Mouse (Mus musculus): ENCODE results near the gene Tbc1d22a. TPM values are rescaled to one million over a fixed set of nuclear protein-coding genes. Genes with fewer than 3 reads are reported as not detected.

The Tbc1d22a gene
- polyA plus RNA-seq, 2 experiments: 8.7 to 15.5 TPM

DNA sequence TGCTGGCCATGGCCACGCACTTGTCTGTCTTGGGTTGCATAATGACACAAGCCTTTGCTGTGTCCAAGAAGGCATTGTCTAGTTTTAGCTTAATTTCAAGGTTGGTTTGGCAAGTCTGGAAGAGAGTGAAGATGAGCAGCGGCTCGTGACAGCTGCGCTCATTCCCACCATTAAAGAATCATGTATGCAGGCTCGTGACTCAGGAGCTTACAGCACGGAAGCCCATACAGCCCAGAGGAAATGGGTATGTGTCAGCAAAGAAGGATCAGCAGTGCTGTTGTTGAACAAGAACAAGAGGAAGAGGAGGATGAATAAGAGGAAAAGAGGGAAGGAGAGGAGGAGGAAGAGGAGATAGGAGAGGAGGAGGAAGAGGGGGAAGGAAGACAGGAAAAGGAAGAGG, 78.0 kb downstream of the Tbc1d22a start:
- ATAC-seq (ENCODE audit: low FRiP score, low read depth): no peak
- no peak overlapping the region for H3K27ac ChIP-seq (replicated peaks; ENCODE audit: low read depth, low read length)

DNA sequence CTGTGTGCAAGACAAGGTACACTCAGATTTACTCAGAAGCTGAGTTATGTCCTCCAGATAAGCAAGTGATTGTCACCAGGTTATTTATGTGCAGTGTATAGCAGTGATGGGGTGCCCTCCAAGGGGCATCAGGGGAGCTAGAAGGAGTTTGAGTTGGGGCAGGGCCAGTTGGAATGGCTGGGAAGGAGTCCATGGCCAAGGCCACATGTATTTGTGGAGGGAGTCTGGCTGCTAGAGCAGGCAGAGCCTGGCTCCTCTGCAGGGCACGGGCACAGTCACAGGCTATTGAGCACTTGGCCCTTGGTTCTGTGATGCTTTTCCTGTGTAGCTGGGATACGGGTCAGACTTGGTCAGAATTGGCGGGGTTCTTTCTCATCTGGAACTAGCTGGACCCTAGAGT, 80.2 kb downstream of the Tbc1d22a start:
- no peak overlapping the region for H3K4me3 ChIP-seq (replicated peaks; ENCODE audit: low read length)
- no peaks in the 10 kb centered on the region for H3K9me3 ChIP-seq (ENCODE audit: control insufficient read depth, low read length)
- ATAC-seq (ENCODE audit: low FRiP score, low read depth): no peak
- H3K27ac ChIP-seq (replicated peaks; ENCODE audit: low read depth, low read length): no peak overlapping the region
- DNase-seq (ENCODE audit: low spot score): no peak
- no peaks in the 10 kb centered on the region for H3K36me3 ChIP-seq (ENCODE audit: control insufficient read depth, insufficient read depth, low read length)
- no peaks in the 10 kb centered on the region for H3K27me3 ChIP-seq (ENCODE audit: control insufficient read depth, insufficient read depth, low read length)
- H3K4me1 ChIP-seq (ENCODE audit: control insufficient read depth, insufficient read depth, low read length): no peaks in the 10 kb centered on the region
- WGBS: 91% methylated on average over 3 of the region's 3 CpGs
- H3K9ac ChIP-seq (ENCODE audit: low read depth, low read length, severe bottlenecking): no peak overlapping the region
- H3K4me2 ChIP-seq (replicated peaks; ENCODE audit: low read depth, low read length, severe bottlenecking): no peak overlapping the region
- no peak for TF ChIP-seq POLR2A (IDR thresholded peaks at IDR 0.05; ENCODE audit: borderline replicate concordance, extremely low read depth, insufficient read depth, insufficient read length)

More for the DNA sequence above, 78.0 kb downstream of the Tbc1d22a start:
- no peak for DNase-seq (ENCODE audit: low spot score)
- 90% methylated on average over 6 of the region's 6 CpGs for WGBS
- H3K4me3 ChIP-seq (replicated peaks; ENCODE audit: low read length): no peak overlapping the region
- no peaks in the 10 kb centered on the region for H3K4me1 ChIP-seq (ENCODE audit: control insufficient read depth, insufficient read depth, low read length)
- H3K9ac ChIP-seq (ENCODE audit: low read depth, low read length, severe bottlenecking): no peak overlapping the region
- no peaks in the 10 kb centered on the region for H3K9me3 ChIP-seq (ENCODE audit: control insufficient read depth, low read length)
- no peaks in the 10 kb centered on the region for H3K36me3 ChIP-seq (ENCODE audit: control insufficient read depth, insufficient read depth, low read length)
- no peak for TF ChIP-seq POLR2A (IDR thresholded peaks at IDR 0.05; ENCODE audit: borderline replicate concordance, extremely low read depth, insufficient read depth, insufficient read length)
- H3K4me2 ChIP-seq (replicated peaks; ENCODE audit: low read depth, low read length, severe bottlenecking): no peak overlapping the region
- H3K27me3 ChIP-seq (ENCODE audit: control insufficient read depth, insufficient read depth, low read length): no peaks in the 10 kb centered on the region

DNA sequence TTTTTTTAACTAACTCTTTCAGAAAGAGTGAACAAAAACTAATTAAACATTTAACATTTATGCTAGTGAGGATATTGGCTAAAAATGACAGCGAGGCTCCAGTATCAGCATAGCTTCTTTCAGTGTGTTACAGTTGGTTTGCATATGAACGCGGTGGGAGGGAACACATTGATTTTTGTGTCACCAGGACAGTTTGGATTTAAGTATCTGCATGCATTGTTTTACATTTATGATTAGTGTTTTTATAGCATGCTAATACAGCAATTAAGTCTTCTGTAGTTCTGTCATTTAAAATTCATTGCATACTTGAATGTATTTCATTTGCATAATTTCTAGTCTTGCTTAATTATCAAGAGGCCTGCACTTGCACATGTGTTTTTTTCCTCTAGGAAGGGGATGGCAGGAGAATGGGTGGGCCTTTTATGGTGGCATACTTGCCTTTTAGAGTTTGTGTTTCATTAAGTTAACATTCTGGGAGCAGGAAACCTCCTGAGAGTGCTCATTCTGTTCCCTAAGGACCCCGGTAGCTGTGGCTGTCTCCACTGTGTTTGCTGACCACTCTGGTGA, 81.5 kb downstream of the Tbc1d22a start:
- Histone ChIP-seq H3K27me3 (ENCODE audit: control insufficient read depth, insufficient read depth, low read length) (no peaks in the 10 kb centered on the region), H3K4me3 (replicated peaks; ENCODE audit: low read length) (no peak overlapping the region), H3K4me1 (ENCODE audit: control insufficient read depth, insufficient read depth, low read length) (no peaks in the 10 kb centered on the region), H3K4me2 (replicated peaks; ENCODE audit: low read depth, low read length, severe bottlenecking) (no peak overlapping the region), H3K27ac (replicated peaks; ENCODE audit: low read depth, low read length) (no peak overlapping the region), H3K36me3 (ENCODE audit: control insufficient read depth, insufficient read depth, low read length) (no peaks in the 10 kb centered on the region), H3K9me3 (ENCODE audit: control insufficient read depth, low read length) (no peaks in the 10 kb centered on the region), H3K9ac (ENCODE audit: low read depth, low read length, severe bottlenecking) (no peak overlapping the region)
- TF ChIP-seq POLR2A (IDR thresholded peaks at IDR 0.05; ENCODE audit: borderline replicate concordance, extremely low read depth, insufficient read depth, insufficient read length): no peak
- ATAC-seq (ENCODE audit: low FRiP score, low read depth) (no peak), DNase-seq (ENCODE audit: low spot score) (no peak)
- 71% methylated on average over 4 of the region's 4 CpGs for WGBS

DNA sequence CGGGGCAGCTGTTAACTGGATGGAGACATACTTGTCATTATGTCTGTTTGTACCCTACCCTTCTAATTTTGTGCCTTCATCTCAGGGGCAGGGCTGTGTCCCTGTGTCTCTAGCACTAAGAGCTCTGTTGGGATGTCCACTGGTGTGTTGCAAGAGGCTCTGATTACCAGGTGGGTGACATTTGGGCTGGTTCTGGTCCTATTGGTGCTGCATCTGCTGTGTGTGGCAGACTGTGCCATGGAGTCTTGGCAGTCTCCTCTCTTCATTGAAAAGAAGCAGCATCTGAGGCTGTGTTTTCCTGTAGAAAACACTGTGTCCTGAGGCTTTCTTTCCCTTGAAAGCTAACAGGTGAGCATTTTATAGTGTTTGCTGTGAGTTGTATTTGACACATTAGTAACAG, 83.0 kb downstream of the Tbc1d22a start:
- Histone ChIP-seq H3K9me3 (ENCODE audit: control insufficient read depth, low read length) (no peaks in the 10 kb centered on the region), H3K27ac (replicated peaks; ENCODE audit: low read depth, low read length) (no peak overlapping the region), H3K4me3 (replicated peaks; ENCODE audit: low read length) (no peak overlapping the region), H3K4me1 (ENCODE audit: control insufficient read depth, insufficient read depth, low read length) (no peaks in the 10 kb centered on the region), H3K36me3 (ENCODE audit: control insufficient read depth, insufficient read depth, low read length) (peaks cover 5% of the 10 kb centered on the region; the same call in 1 of the 2 replicates), H3K27me3 (ENCODE audit: control insufficient read depth, insufficient read depth, low read length) (no peaks in the 10 kb centered on the region), H3K4me2 (replicated peaks; ENCODE audit: low read depth, low read length, severe bottlenecking) (no peak overlapping the region), H3K9ac (ENCODE audit: low read depth, low read length, severe bottlenecking) (no peak overlapping the region)
- DNase-seq (ENCODE audit: low spot score) (no peak), ATAC-seq (ENCODE audit: low FRiP score, low read depth) (no peak)
- no peak for TF ChIP-seq POLR2A (IDR thresholded peaks at IDR 0.05; ENCODE audit: borderline replicate concordance, extremely low read depth, insufficient read depth, insufficient read length)
- WGBS: 85% methylated on average over 1 of the region's 1 CpGs

DNA sequence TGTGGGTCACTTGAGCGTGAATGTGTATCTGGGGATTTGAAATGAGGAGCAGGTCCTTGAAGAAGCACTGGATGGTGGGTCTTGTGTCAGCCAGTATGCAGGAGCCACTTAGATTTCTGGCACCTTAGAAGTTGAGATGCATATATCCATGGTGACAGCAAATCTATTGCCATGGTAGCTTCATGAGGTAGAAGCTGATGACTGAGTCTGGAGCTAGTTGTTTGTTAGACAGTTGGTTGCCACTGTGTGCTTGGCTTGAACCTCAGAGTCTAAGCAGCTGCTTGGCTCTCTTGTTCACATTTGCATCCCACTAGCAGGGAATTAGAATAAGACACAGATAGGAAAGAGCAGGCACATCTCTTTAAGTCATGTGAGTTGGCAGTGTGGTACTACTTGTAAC, 89.6 kb downstream of the Tbc1d22a start:
- H3K4me2 ChIP-seq (replicated peaks; ENCODE audit: low read depth, low read length, severe bottlenecking): no peak overlapping the region

More for the DNA sequence above, 89.6 kb downstream of the Tbc1d22a start:
- no peaks in the 10 kb centered on the region for H3K9me3 ChIP-seq (ENCODE audit: control insufficient read depth, low read length)
- H3K36me3 ChIP-seq (ENCODE audit: control insufficient read depth, insufficient read depth, low read length): peaks cover 5% of the 10 kb centered on the region; the same call in 1 of the 2 replicates
- H3K4me3 ChIP-seq (replicated peaks; ENCODE audit: low read length): no peak overlapping the region
- 78% methylated on average over 1 of the region's 1 CpGs for WGBS
- H3K4me1 ChIP-seq (ENCODE audit: control insufficient read depth, insufficient read depth, low read length): no peaks in the 10 kb centered on the region
- no peaks in the 10 kb centered on the region for H3K27me3 ChIP-seq (ENCODE audit: control insufficient read depth, insufficient read depth, low read length)
- H3K9ac ChIP-seq (ENCODE audit: low read depth, low read length, severe bottlenecking): no peak overlapping the region
- ATAC-seq (ENCODE audit: low FRiP score, low read depth) (no peak), DNase-seq (ENCODE audit: low spot score) (no peak)
- TF ChIP-seq POLR2A (IDR thresholded peaks at IDR 0.05; ENCODE audit: borderline replicate concordance, extremely low read depth, insufficient read depth, insufficient read length): no peak
- no peak overlapping the region for H3K27ac ChIP-seq (replicated peaks; ENCODE audit: low read depth, low read length)
